Mouse (Mus musculus) thymus, adult 2 months (tissue): Measurements from ENCODE around the gene Dqx1. TPM values are rescaled to one million over a fixed set of nuclear protein-coding genes. Genes with fewer than 3 reads are reported as not detected.
A peak's percentile ranks its signal among the peaks of the same experiment; 100 is the strongest.

Experiments used
- DNase-seq: peaks from one replicate; pipeline ENCODE4 v3.0.0; 2021
- H3K27ac ChIP-seq: fragments of 200-500 bp; 2 replicates; pipeline ENCODE4 v1.5.1; 2012; ENCODE audit warnings: low read length, control low read depth; ENCODE audit not compliant: control insufficient read depth, insufficient read depth
- H3K27me3 ChIP-seq: fragments of 200-500 bp; 2 replicates; pipeline ENCODE4 v1.6.1; 2012; ENCODE audit warnings: mild to moderate bottlenecking, low read length, moderate library complexity, mixed read lengths; ENCODE audit not compliant: control insufficient read depth, insufficient read depth
- H3K36me3 ChIP-seq: fragments of 200-500 bp; 2 replicates; pipeline ENCODE4 v1.6.1; 2012; ENCODE audit warnings: mild to moderate bottlenecking, low read length, moderate library complexity; ENCODE audit not compliant: control insufficient read depth, insufficient read depth
- H3K4me1 ChIP-seq: fragments of 200-500 bp; replicated peaks from 2 replicates; pipeline ENCODE4 v1.6.1; 2012; ENCODE audit warnings: low read length; ENCODE audit not compliant: control insufficient read depth, insufficient read depth
- H3K4me3 ChIP-seq: fragments of 200-500 bp; 2 replicates; pipeline ENCODE4 v1.5.1; 2012; ENCODE audit warnings: mild to moderate bottlenecking, low read length, control low read depth, moderate library complexity; ENCODE audit not compliant: control insufficient read depth, insufficient read depth
- CTCF ChIP-seq: fragments of 200-500 bp; IDR thresholded peaks from 2 replicates; pipeline ENCODE4 v1.5.1; 2012; ENCODE audit warnings: mild to moderate bottlenecking, control low read depth, low read length, moderate library complexity, borderline replicate concordance; ENCODE audit not compliant: control insufficient read depth, poor library complexity, insufficient read depth; ENCODE audit errors: extremely low read depth
- POLR2A ChIP-seq: fragments of 200-500 bp; IDR thresholded peaks from 2 replicates; pipeline ENCODE4 v1.6.1; 2012; ENCODE audit warnings: mild to moderate bottlenecking, low read length, control low read depth, moderate library complexity; ENCODE audit not compliant: control insufficient read depth, poor library complexity, insufficient read depth; ENCODE audit errors: extremely low read depth
- WGBS: fragments of 180-500 bp; shearing (Covaris S2); methylation state at CpG from one replicate; pipeline ENCODE4 v1.1.7; 2018; 5-methylcytosine and 5-hydroxymethylcytosine counted together
- polyA plus RNA-seq: library from polyadenylated mRNA; depleted of rRNA; stranded (reverse); fragments of >200 nt; gene quantifications from 2 replicates; pipeline ENCODE4 v1.2.3, GENCODE M21; 2012

The Dqx1 gene
- polyA plus RNA-seq, 1 experiment = 4.4 TPM

DNA sequence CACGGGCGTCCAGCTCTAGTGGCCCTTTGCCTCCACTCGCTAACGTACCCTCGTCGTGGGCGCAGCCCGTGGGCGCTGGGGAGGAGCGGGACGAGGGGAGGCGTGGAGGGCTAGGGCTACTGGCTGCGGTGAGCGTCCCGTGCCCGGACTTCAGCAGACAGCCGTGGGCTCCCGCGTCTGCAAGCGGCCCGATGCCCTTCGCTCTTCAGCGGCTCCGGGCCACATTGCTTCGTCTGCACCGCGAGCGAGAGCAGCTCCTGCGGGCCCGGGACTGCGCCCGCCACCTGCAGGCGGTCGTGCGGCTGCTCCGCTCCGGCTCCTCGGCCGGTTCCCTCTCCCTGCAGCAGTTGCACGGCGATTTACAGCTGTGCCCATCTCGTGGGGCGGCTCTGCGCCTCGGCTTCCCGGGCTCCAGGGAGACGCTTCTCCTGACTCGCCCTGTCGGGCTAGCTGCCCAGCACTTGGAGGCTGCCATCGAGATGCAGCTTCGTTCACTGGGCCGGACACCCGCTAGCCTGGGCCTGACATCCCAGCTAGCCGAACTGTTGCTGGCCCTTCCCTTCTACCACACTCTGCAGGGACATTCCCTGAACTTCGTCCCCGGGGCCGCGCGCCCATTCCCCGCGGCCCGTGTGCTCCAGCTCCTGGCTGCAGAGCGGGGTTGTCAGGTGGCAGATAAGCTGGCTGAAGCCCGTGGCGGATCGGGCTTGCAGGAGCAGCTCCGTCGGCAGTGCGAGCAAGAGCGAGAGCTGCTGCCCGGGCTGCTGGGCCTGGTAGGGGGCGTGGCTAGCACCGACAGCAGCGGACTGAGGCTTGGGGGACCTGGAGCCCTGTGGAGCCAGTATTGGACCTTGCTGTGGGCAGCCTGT is 44.3 kb downstream of the Dqx1 start:
- H3K4me1 ChIP-seq = peaks cover 18% of the 10 kb centered on the region
- H3K36me3 ChIP-seq = no peaks in the 10 kb centered on the region
- peak overlapping the region; percentile 1; the same call in 1 of the 2 replicates for H3K27ac ChIP-seq
- peak; percentile 81 for DNase-seq
- under 1% methylated on average over 74 of the region's 74 CpGs for WGBS
- H3K27me3 ChIP-seq = no peaks in the 10 kb centered on the region
- TF ChIP-seq POLR2A (0 out of 2 replicates have a peak, but pooled peaks have one; percentile 26), CTCF (peak; percentile 71; the same call in 1 of the 2 replicates)
- peak overlapping the region; percentile 85 for H3K4me3 ChIP-seq

DNA sequence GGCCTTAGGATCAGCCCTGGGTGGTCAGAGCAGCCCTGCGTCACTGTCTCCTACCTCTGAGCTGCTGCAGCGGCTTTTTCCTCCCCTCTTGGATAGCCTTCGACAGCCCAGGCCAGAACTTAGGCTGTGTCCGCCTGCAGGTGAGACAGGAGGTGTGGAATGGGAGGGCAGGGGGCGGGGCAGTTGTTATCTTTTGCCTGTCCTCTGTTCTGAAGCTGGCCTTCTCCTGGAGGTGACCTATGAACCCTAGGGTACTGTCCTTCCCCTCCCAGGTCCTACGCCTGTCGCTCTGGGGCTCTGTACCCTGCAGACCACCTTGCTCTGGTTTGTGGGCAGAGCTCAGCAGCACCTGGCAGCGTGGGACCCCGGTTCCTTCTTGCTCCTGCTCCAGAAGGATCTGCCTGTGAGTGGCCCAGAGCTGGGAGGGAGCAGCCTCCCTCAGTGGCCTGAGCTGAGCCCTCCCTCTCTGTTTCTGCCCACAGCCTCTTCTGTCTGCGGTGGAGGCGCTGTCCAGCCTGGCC is 45.5 kb downstream of the Dqx1 start:
- 91% methylated on average over 11 of the region's 11 CpGs for WGBS
- H3K4me3 ChIP-seq = no peak overlapping the region
- TF ChIP-seq POLR2A = no peak
- no peaks in the 10 kb centered on the region for H3K27me3 ChIP-seq
- no peaks in the 10 kb centered on the region for H3K36me3 ChIP-seq
- H3K27ac ChIP-seq = no peak overlapping the region
- H3K4me1 ChIP-seq = peaks cover 23% of the 10 kb centered on the region
- DNase-seq = no peak

DNA sequence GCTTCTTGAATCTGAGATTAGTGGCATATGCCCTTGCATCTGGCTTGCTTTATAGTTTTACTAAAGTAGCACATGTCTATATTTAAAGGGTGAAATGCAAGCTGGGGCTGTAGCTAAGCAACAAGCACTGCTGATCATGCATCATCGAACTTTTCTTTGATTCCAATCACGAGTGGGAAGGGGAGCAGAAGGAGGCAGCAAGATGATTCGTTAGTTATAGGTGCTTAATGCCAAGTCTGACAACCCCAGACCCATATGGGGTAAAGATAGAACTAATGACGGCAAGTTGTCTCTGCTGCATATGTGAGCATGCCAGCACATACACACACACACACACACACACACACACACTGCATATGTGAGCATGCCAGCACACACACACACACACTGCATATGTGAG is 46.5 kb downstream of the Dqx1 start:
- no peaks in the 10 kb centered on the region for H3K27me3 ChIP-seq
- H3K27ac ChIP-seq = no peak overlapping the region
- TF ChIP-seq CTCF (no peak), POLR2A (no peak)
- 92% methylated on average over 4 of the region's 4 CpGs for WGBS
- no peak for DNase-seq
- no peak overlapping the region for H3K4me3 ChIP-seq
- peaks cover 27% of the 10 kb centered on the region for H3K4me1 ChIP-seq
- H3K36me3 ChIP-seq = no peaks in the 10 kb centered on the region

DNA sequence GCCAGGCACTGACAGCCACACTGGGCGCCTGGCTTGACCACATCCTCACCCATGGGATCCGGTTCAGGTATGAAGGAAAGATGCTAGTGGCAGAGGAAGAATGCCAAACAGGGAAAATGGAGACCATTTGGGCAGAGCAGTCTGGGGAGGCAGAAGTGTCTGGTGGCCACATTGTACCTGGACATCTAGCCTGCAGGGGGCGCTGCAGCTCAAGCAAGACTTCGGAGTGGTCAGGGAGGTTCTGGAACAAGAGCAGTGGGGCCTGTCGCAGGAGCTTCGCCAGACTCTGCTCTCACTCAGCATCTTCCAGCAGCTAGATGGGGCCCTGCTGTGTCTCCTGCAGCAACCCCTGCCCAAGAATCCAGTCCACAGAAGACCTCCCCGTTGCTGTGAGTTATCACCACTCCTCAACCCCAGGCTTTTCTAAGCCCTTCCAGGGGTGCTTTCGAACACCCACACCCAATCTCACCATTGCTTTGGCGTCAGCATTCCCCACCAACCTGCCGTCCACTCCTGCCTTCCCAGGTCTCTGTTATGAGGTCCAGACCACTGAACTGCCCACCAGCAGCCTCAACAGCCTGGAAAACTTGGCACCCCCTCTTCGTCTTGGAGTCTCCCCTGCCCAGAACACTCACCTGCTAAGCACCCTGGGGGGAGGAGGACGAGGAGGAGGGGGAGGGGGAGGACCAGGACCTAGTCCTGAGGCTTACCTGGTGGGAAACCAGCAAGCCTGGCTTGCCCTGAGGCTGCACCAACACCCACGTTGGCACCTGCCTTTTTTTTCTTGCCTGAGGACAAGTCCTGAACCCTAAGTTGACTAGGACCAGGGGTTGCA is 50.1 kb downstream of the Dqx1 start:
- Histone ChIP-seq H3K4me3 (no peak overlapping the region), H3K4me1 (peaks cover 13% of the 10 kb centered on the region), H3K27ac (no peak overlapping the region), H3K27me3 (no peaks in the 10 kb centered on the region), H3K36me3 (no peaks in the 10 kb centered on the region)
- DNase-seq = peak; percentile 85
- WGBS = 53% methylated on average over 13 of the region's 13 CpGs
- TF ChIP-seq POLR2A = no peak
- TF ChIP-seq CTCF = peak; percentile 90

DNA sequence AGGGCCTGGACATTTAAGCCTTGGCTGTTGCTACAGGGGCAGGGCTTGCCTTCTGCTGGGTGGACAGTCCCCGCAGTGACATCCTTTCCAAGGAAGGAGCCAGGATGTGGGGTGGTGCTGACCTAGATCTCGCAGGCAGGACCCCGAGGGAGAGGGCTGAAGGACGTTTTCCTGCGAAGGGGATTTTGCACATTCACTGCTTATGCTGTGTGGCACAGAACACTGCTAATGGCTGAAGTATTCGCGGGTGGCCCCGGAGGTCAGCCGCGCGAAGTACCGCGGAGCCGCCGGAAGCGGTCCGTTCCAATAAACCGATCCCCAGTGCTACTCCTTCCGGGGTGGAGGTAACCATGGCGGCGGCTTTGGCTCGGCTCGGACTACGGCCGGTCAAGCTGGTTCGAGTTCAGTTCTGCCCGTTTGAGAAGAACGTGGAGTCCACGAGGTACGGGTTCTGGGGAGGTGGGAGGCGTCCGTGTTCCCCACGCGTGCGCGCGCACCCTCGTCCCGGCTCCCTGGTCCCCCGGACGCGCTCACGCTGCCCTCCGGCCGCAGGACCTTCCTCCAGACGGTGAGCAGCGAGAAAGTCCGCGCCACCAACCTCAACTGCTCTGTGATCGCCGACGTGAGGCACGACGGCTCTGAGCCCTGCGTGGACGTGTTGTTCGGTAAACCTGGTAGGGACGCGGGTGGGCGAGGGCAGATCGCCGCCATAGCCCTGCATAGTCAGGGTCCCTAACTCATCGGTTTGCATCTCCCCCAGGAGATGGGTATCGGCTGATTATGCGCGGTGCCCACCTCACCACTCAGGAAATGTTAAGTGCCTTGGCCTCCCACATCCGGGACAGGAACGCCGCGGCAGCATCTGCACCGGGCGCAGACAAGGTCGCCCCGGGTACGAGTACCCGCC is 51.4 kb downstream of the Dqx1 start, which contains the start of gene Mrpl53:
Gene Mrpl53, plus strand, starts transcription at position 279 of the 907 bp plus-strand sequence.
- Histone ChIP-seq H3K4me3 (peak within 1 kb of the TSS; percentile 99), H3K4me1 (peaks cover 10% of the 10 kb centered on the region), H3K27ac (peak within 1 kb of the TSS; percentile 77), H3K36me3 (no peaks in the 10 kb centered on the region), H3K27me3 (no peaks in the 10 kb centered on the region)
- TF ChIP-seq CTCF = peak; percentile 24; the same call in 1 of the 2 replicates
- peak; percentile 62 for TF ChIP-seq POLR2A
- peak; percentile 66 for DNase-seq
- WGBS = under 1% methylated on average over 76 of the region's 76 CpGs
